Mouse (Mus musculus) spleen, postnatal 10 days (tissue): ENCODE measurements around the gene Mecom.

ENCODE experiments used
- DNase-seq, 2 experiments: peaks; one replicate each; pipeline ENCODE4 v3.0.0; 2021 to 2022; ENCODE audit warnings: low spot score in 2 of 2

Gene Mecom

GRCm38 (mm10) chr3:30016766-30017165 lies 531.0 kb downstream of the Mecom start:
- DNase-seq = no peak

GRCm38 (mm10) chr3:30014962-30015660 lies 532.7 kb downstream of the Mecom start:
- DNase-seq = peak in 1 of 2 experiments; percentile 27

DNA sequence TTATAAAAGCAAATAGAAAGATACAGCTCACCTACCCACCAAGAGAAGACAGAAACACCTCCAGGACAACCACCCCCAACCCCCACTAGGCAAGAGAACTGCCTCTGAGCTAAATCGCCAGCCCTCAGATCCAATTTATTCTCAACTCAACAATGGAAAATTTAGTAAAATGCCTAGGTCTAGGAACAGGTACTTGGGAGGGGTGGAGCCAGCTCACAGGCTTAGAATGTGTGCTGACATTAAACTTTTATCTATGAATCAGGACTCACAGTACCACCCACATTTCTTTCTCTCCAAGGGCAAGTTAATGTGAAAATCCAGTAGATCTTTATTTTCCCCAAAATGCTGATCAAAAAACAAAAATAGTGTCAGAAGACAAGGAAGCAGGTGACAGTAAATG lies 533.5 kb downstream of the Mecom start:
- no peak for DNase-seq

DNA sequence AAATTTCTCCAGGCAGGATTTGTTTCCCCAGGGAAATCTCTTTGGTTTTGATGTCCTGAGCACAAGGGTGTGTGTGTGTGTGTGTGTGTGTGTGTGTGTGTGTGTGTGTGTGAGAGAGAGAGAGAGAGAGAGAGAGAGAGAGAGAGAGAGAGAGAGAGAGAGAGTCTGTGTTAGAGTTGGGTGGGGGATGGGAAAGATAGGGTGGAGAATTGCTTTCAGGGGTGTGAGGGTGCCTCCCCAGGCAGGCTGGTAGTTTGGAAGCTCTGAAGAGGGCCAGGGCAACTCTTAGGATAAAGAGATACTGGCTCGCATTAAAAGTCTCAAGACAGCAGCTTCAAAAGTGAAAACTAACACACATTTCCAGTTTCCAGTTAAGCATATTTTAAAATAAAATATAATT lies 534.4 kb downstream of the Mecom start:
- no peak for DNase-seq

GRCm38 (mm10) chr3:30012666-30013365 lies 535.0 kb downstream of the Mecom start:
- DNase-seq = no peak

GRCm38 (mm10) chr3:30012150-30012549 lies 535.7 kb downstream of the Mecom start:
- DNase-seq = peak in 1 of 2 experiments; percentile 13

- DNase-seq = no peak
Observed at GRCm38 (mm10) chr3:30011712-30012111, 536.1 kb downstream of the Mecom start.

DNA sequence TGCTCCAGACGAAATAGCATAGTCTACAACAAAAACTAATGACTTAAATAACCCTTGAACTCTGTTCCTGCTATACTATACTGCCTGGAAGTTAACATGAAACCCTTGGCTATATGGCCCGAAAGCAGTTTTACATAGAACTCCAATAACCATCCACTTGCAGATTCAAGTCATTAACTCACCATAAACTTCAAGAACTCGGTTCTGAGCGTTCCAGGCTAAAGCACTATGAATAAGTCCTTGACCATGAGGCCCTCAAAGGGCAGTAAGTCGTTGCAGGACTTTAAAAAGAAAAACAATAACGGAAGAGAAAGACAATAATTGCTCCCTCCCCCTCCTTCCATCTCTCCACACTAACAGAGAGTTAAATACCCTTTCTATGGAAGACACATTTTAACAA lies 536.9 kb downstream of the Mecom start:
- no peak for DNase-seq

DNA sequence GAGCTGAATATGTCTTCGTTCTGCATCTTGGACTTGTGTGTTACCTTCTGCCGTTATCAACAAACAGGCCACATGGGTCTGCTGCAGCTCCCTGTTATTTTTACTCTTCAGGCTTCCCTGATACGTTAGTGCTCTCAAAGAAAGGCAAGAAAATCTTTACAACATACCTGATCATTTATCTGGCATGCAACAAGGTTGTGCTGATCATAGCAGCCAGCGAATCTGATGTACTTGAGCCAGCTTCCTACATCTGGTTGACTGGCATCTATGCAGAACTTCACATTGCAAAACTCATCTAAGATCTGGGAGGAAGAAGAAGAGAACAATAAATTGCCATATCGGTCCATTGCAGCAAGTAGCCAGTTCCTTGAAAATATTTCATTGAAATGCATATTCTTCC lies 538.2 kb downstream of the Mecom start:
- DNase-seq = no peak

- DNase-seq = no peak
Observed at GRCm38 (mm10) chr3:30004888-30005405, 542.9 kb downstream of the Mecom start.

DNA sequence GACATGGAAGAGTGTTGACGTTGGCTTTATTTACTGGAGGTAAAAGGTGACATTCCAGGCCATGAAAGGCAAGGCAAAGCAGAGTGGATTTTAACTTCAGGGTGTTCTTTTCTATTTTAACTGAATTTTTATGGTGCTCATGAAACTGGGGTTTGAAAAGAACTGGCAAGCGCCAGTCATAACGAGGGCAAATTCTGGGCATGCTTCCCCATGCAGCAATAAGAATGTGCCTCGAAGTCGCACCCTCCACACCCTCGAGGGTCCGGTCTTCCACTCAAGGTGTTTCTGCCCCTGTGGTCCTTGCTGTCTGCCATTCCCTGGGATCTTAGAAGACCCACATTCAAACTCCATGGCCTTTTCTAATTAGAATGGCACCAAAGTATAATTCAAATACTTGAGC lies 547.5 kb downstream of the Mecom start:
- no peak for DNase-seq

- DNase-seq = no peak
Observed at GRCm38 (mm10) chr3:29999035-29999434, 548.8 kb downstream of the Mecom start.

GRCm38 (mm10) chr3:29997068-29997467 lies 550.7 kb downstream of the Mecom start:
- DNase-seq = no peak

GRCm38 (mm10) chr3:29993346-29993745 lies 554.5 kb downstream of the Mecom start:
- no peak for DNase-seq

DNA sequence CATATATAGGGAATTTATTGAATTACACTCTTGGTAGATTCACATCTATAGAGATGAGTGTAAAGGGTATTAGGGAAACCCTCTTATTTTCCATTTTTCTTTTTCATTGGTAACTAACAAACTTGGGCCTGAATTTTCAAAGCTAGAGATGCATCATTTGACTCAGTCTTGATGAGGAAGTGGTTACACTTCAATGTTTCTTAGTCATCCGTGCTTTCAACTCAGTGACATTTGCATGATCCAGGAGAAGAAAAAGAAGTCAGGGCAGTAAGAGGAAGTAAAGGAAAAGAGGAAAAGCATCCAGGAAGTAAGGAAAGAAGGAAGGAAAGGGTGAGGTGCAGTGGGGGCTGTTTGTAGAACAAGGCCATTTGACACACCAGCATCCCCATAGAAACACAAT lies 556.3 kb downstream of the Mecom start:
- DNase-seq = no peak

- DNase-seq = no peak
Observed at GRCm38 (mm10) chr3:29984431-29984830, 563.4 kb downstream of the Mecom start.

DNA sequence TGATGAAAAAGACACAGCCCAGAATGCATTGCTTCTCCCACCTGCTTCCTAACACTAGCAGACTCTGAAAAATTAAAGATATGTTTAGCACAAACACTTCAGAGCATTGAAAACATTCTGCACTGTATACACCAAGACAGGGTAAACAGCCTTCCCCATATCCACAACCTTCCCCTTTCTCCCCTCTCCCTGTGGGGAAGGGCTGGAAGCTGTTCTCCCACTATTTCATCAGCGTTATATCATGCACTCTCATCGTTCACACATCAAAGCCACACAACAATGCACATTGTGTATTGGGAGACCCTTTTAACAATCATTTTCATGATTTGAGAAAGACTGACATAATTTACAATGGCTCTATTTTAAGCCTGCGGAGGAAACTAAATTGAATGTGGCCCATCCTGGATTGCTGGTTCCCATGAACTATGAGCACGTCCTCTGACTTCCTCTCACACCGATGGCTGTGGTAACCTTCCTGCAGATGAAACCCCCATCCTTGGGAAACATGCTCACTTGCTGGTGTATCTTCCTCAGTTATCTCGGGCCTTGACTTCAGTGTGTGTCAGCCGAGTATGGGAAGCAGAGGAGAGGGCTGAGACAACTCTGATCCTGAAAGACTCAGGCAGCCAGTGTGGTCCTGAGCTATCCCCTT lies 566.4 kb downstream of the Mecom start:
- no peak for DNase-seq

DNA sequence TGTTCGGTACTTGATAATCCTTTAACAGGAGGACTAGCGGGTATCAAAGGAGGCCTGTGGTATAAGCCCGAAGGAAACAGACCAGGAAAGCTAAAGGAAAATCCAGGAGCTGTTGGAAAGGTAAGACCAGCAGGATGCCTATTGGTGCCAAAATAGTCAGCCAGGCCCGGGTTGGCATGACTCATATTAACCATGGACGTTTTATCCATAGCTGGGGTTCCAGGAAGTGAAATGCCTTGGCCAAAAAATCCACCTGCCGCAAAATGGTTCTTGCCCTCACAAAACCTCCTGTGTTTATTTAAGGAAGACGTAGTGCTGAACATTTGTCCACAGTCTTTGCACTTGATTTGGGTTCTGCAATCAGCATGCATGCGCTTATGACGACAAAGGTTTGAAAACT lies 567.3 kb downstream of the Mecom start:
- DNase-seq = no peak

DNA sequence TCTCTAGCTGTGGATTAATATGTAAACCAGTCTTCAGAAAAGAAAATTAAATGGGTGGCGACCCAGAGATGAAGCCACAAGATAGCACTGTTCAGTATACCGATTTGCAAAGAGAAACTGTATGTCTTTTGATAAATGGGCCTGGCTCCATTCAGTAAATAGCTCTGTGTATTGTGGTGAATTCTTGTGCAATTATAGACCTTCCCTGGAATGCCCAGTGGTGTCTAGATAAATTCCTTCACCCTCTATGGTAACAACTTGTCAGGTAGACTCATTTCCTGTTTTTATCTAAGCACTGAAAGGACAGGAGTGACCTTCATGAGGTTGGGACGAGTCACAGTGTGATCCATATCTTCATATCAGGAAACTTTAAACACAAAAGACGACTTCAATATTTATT lies 571.2 kb downstream of the Mecom start:
- DNase-seq = no peak

DNA sequence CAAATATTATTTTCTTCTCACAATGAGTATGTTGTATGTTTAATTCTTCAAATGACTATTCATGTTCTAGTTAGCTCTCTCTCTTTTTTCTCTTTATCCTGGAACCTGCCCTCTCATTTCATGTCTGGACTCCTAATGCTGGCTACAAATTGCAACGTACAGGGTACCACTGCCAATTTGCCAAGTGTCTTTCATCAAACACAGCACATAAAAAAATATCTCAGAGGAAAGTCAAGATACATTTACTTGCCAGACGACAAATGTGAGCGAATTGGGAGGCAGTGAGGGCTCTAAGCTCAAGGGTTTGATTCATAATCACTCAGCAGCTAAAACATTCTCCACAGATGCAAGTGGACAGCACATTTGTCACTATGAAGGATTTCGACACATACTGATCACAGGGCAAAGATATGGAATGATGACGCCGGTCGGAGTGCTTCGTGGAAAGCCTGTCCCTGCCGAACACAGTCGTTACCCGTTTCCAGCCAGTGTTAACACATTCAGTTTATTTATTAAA lies 579.3 kb downstream of the Mecom start:
- no peak for DNase-seq

GRCm38 (mm10) chr3:29963953-29964352 lies 583.9 kb downstream of the Mecom start:
- no peak for DNase-seq

GRCm38 (mm10) chr3:29963447-29963846 lies 584.4 kb downstream of the Mecom start:
- DNase-seq = no peak

- no peak for DNase-seq
Observed at GRCm38 (mm10) chr3:29959051-29959450, 588.8 kb downstream of the Mecom start.
